Mouse (Mus musculus) thymus, adult 2 months (tissue): ENCODE measurements around the gene Npsr1. TPM values are rescaled to one million over a fixed set of nuclear protein-coding genes. Genes with fewer than 3 reads are reported as not detected.

Source experiments
- DNase-seq: peaks from one replicate; pipeline ENCODE4 v3.0.0; 2021
- H3K27ac ChIP-seq: fragments of 200-500 bp; 2 replicates; pipeline ENCODE4 v1.5.1; 2012; ENCODE audit warnings: low read length, control low read depth; ENCODE audit not compliant: control insufficient read depth, insufficient read depth
- H3K27me3 ChIP-seq: fragments of 200-500 bp; 2 replicates; pipeline ENCODE4 v1.6.1; 2012; ENCODE audit warnings: mild to moderate bottlenecking, low read length, moderate library complexity, mixed read lengths; ENCODE audit not compliant: control insufficient read depth, insufficient read depth
- H3K36me3 ChIP-seq: fragments of 200-500 bp; 2 replicates; pipeline ENCODE4 v1.6.1; 2012; ENCODE audit warnings: mild to moderate bottlenecking, low read length, moderate library complexity; ENCODE audit not compliant: control insufficient read depth, insufficient read depth
- H3K4me1 ChIP-seq: fragments of 200-500 bp; replicated peaks from 2 replicates; pipeline ENCODE4 v1.6.1; 2012; ENCODE audit warnings: low read length; ENCODE audit not compliant: control insufficient read depth, insufficient read depth
- H3K4me3 ChIP-seq: fragments of 200-500 bp; 2 replicates; pipeline ENCODE4 v1.5.1; 2012; ENCODE audit warnings: mild to moderate bottlenecking, low read length, control low read depth, moderate library complexity; ENCODE audit not compliant: control insufficient read depth, insufficient read depth
- CTCF ChIP-seq: fragments of 200-500 bp; IDR thresholded peaks from 2 replicates; pipeline ENCODE4 v1.5.1; 2012; ENCODE audit warnings: mild to moderate bottlenecking, control low read depth, low read length, moderate library complexity, borderline replicate concordance; ENCODE audit not compliant: control insufficient read depth, poor library complexity, insufficient read depth; ENCODE audit errors: extremely low read depth
- POLR2A ChIP-seq: fragments of 200-500 bp; IDR thresholded peaks from 2 replicates; pipeline ENCODE4 v1.6.1; 2012; ENCODE audit warnings: mild to moderate bottlenecking, low read length, control low read depth, moderate library complexity; ENCODE audit not compliant: control insufficient read depth, poor library complexity, insufficient read depth; ENCODE audit errors: extremely low read depth
- WGBS: fragments of 180-500 bp; shearing (Covaris S2); methylation state at CpG from one replicate; pipeline ENCODE4 v1.1.7; 2018; 5-methylcytosine and 5-hydroxymethylcytosine counted together
- polyA plus RNA-seq: library from polyadenylated mRNA; depleted of rRNA; stranded (reverse); fragments of >200 nt; gene quantifications from 2 replicates; pipeline ENCODE4 v1.2.3, GENCODE M21; 2012

Npsr1 gene
- polyA plus RNA-seq, 1 experiment = 1.3 TPM

DNA sequence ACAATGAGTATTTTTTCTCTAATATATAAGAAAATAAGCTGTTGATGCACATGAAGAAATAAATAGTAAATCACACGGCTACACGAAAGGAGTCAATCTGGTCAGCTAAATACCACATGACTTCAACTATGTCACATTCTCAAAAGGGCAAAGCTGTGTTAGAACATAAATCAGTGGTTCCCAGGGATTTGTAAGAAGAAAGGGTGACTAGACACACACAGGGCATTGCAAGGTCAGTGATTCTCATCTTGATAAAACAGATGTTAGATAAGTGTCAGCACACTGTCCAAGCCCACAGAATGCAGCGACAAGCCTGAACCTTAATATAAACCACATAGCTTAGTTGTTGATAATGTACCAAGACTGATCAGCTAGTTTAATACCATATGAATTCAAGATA is 184.8 kb downstream of the Npsr1 start:
- TF ChIP-seq CTCF (no peak), POLR2A (no peak)
- 92% methylated on average over 3 of the region's 3 CpGs for WGBS
- no peaks in the 10 kb centered on the region for H3K4me1 ChIP-seq

DNA sequence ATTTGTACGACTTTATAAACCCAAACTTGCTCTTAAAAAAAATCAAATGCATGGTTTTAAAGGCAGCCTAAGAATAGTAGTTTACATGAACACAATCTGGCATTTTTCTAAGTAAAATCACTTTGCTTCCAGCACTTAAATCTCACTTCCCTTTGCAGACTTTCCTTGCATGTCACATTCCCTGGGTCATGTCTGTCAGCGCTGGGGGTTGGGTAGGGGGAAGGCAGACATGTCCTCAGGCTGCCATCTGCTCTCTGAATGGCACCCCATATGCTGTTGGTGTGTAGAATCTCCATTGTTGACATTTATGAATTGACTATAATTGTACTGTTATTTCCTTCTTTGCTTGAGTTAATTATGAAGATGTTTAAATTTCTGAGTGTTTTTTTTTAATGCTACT is 185.3 kb downstream of the Npsr1 start:
- Histone ChIP-seq H3K4me3 (no peak overlapping the region), H3K27me3 (no peaks in the 10 kb centered on the region), H3K27ac (no peak overlapping the region), H3K4me1 (no peaks in the 10 kb centered on the region), H3K36me3 (no peaks in the 10 kb centered on the region)
- TF ChIP-seq POLR2A (no peak), CTCF (no peak)
- DNase-seq = no peak
- 64% methylated on average over 2 of the region's 2 CpGs for WGBS

More for the DNA sequence above, 184.8 kb downstream of the Npsr1 start:
- Histone ChIP-seq H3K36me3 (no peaks in the 10 kb centered on the region), H3K27me3 (no peaks in the 10 kb centered on the region), H3K27ac (no peak overlapping the region), H3K4me3 (no peak overlapping the region)
- no peak for DNase-seq

DNA sequence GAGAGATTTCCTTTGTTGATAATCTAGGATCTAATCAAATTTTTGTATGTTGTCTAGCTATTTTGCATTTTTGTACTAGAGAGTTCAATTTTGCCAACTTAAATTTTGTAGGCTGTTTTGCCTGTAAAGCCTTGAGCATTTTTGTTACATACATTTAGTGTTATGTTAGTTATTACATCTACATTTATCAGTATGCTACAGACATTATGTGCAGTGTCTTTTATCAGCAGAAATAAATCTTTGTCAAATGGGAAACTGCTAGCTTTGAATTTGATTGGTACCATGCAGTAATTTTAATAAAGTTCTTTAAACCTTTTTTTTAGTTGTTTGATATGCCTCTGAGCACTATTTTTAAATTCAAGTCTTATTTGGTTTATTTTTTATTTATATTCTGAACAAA is 185.7 kb downstream of the Npsr1 start:
- no peak overlapping the region for H3K27ac ChIP-seq
- DNase-seq = no peak
- TF ChIP-seq CTCF = no peak
- TF ChIP-seq POLR2A = no peak
- H3K4me1 ChIP-seq = no peaks in the 10 kb centered on the region
- no peak overlapping the region for H3K4me3 ChIP-seq
- H3K36me3 ChIP-seq = no peaks in the 10 kb centered on the region
- H3K27me3 ChIP-seq = no peaks in the 10 kb centered on the region

DNA sequence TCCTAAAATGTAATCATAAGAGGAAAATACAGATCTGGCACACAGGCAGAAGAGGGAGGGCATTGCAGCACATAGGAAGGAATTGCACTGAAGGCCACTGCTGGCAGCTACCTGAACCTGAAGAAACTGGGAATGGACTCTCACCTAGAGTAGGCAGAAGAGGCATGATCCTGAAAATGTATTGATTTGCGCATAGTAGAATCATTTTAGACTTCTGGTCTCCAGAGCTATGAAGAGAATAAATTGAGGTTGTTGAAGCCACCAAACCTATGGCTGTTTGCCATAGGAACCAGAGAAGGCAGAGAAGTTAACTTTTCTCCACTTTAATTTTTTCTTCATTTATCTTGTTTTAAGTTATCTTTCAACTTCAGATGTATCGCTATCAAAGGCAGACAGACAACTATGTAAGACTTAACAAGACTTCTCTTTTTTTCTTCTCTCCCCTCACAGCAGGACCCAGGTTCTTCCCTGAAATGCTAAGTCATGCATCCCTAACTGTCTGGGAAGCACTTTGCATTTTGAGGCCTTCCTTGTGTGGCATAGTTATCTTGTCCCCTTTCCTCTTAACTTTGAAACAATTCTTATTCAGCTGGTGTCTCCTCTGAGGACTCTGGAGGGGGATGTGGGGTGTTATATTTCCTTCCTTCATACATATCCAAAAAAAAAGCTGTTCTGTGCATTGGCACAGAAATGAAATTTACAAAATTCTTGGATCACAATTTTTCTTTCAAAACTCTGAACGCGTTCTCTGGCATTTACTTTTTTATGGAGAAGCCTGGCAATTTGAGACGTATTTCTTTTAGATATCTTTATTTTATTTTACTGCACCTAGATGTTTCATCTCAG is 186.7 kb downstream of the Npsr1 start:
- WGBS = 85% methylated on average over 5 of the region's 5 CpGs
- TF ChIP-seq POLR2A (no peak), CTCF (no peak)
- H3K27ac ChIP-seq = no peak overlapping the region
- no peaks in the 10 kb centered on the region for H3K36me3 ChIP-seq
- no peaks in the 10 kb centered on the region for H3K4me1 ChIP-seq
- DNase-seq = no peak
- H3K4me3 ChIP-seq = no peak overlapping the region
- no peaks in the 10 kb centered on the region for H3K27me3 ChIP-seq

GRCm38 (mm10) chr9:24285419-24285818 is 187.6 kb downstream of the Npsr1 start:
- TF ChIP-seq CTCF (no peak), POLR2A (no peak)
- no peak for DNase-seq
- Histone ChIP-seq H3K4me3 (no peak overlapping the region), H3K27me3 (no peaks in the 10 kb centered on the region), H3K36me3 (no peaks in the 10 kb centered on the region), H3K27ac (no peak overlapping the region), H3K4me1 (no peaks in the 10 kb centered on the region)
- WGBS = 94% methylated on average over 5 of the region's 5 CpGs

GRCm38 (mm10) chr9:24291385-24291784 is 193.6 kb downstream of the Npsr1 start:
- Histone ChIP-seq H3K27ac (no peak overlapping the region), H3K4me3 (no peak overlapping the region), H3K4me1 (no peaks in the 10 kb centered on the region), H3K36me3 (no peaks in the 10 kb centered on the region), H3K27me3 (no peaks in the 10 kb centered on the region)
- TF ChIP-seq POLR2A = no peak
- TF ChIP-seq CTCF = no peak
- DNase-seq = no peak
- 72% methylated on average over 6 of the region's 6 CpGs for WGBS

DNA sequence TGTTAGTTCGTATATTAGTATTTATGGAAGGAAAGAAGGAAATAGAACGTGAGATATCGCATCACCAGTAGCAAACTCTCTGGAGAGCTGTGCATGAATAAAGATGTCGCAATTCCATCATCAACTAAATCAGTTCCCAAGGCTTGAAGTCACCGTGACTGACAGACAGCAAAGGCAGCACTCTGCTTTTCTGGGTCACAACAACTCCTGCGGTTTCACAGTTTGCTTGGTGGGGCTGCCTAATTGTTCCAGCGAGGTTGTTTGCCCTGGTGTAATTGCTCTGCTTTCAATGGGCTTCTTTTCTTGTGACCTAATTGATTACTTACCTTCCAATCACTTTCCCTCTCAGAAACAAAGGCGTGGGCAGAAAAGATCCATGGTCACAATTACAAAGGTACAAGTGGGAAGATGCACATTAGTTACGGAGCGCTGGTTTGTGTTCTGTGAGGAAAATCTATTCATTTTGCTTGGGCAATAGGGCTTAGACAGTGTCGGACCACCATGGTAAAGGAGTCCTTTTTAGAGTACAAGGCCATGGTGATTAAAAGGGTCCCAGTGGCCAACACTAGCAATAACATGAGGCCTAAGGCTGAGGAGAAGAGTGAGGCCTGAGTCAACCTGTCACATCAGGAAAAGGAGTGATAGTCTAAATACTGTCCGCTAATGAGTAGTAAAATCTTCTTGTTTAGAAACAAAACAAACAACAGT is 195.6 kb downstream of the Npsr1 start:
- H3K27me3 ChIP-seq = no peaks in the 10 kb centered on the region
- WGBS = 83% methylated on average over 12 of the region's 12 CpGs
- no peak for DNase-seq
- no peaks in the 10 kb centered on the region for H3K4me1 ChIP-seq
- H3K27ac ChIP-seq = no peak overlapping the region
- no peaks in the 10 kb centered on the region for H3K36me3 ChIP-seq
- no peak for TF ChIP-seq POLR2A
- TF ChIP-seq CTCF = no peak
- H3K4me3 ChIP-seq = no peak overlapping the region
